Mouse (Mus musculus): ENCODE results near the gene Glce.

DNA sequence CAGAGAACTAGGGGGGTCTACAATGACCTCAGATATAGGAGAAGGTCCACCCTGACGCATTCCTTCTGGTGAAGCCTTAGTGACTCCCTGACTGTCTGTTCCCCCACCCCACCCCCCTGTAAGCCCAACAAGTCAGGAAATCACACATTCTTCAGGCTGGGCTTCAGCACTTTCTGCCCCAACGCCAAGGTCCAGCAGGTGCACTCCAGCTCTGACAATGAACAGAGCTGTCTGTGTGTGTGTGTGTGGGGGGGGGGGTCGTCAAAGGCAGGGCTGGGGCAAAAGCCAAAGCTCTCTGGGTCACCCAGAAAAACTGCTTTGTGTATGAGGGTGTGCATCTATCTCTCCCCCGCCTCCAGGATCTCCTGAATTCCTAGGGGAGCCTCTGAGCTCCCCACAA is 98.6 kb downstream of the Glce start:
- no peak for TF ChIP-seq TAL1 (IDR thresholded peaks at IDR 0.05; ENCODE audit: low read length)
- TF ChIP-seq GATA1 (IDR thresholded peaks at IDR 0.05; ENCODE audit: low read length), result no peak

Data from erythroblast, embryonic 14.5 days (primary cell).